Mouse (Mus musculus) kidney, postnatal 36 days (tissue): ENCODE data around the gene Ttll8.

ENCODE experiments used
- DNase-seq, 2 experiments: peaks; one replicate each; pipeline ENCODE4 v3.0.0; 2021 to 2022; ENCODE audit warnings: mixed read lengths in 2 of 2

Gene Ttll8

DNA sequence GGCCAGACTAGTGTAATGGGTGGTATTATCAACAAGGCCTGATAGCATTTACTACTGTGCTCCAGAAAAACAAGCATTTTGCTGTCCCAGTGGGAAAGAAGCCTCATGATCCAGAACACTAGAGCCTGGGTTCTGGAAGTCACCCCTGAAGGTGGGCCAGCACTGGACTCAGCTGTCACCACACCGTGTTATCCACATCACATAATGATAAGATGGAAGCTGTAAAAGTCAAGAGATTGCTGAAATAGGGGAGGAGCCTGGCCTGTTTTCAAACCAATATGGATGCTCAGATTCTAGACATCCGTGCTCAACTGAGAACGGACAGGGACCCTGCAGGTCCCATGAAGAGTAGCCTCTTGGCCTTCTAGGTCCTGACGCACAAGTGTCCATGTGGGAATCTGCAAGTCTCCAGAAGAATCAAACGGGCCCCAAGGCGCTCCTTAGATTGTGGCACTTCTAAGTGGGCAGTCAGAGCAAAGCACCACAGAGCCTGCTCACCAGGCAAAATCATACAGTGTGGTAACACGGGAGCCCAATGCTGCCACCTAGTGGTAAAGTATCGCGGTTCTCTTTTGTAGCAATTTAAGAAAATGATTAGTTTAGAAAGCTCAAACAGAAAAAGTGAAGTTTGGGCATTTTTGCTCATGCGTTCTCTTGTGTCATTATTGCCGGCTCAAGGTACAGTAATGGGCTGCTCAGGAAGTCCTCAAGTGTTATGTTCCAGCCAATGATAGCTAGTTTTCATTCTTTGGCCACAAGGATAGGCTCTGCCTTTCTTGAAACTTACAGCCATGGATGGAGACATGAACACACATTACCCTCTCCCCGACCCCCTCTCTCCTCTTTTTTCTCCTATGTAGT is 32.9 kb downstream of the Ttll8 start:
- peak; percentile 87 to 89 for DNase-seq

DNA sequence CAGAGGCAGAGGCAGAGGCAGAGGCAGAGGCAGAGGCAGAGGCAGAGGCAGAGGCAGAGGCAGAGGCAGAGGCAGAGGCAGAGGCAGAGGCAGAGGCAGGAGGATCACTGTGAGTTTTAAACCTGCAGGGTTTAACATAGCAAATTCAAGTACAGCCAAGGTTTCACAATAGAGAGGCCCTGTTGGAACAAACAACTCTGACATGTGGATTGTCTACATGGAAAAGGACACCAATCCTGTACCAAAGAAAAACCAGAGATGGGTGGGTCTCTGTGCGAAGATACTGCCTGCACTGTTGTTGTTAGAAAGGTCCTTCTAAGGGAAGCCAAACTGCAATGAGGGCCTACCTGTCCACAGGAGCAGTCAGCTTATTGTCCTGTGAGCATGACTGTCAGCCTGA is 34.2 kb downstream of the Ttll8 start:
- no peak for DNase-seq

DNA sequence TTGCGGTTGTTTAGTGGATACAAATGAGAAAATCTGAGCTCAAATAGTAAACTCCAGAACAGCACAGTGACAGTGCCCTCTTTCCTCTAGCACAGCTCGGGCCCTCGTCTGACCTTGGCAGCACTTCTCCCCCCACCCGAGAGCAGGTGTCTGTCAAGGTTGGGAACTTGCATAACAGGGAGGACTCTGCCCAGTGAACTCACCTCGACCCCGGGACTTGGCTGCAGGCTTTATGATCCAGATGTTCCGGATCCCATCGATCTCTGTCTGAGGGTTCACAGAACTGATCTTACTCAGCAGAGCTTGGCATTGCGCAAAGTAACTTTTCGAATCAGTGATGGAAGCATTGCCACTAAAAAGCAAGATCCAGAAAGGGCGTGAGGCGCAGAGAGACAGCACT is 34.9 kb downstream of the Ttll8 start:
- DNase-seq = peak; percentile 86 to 94

DNA sequence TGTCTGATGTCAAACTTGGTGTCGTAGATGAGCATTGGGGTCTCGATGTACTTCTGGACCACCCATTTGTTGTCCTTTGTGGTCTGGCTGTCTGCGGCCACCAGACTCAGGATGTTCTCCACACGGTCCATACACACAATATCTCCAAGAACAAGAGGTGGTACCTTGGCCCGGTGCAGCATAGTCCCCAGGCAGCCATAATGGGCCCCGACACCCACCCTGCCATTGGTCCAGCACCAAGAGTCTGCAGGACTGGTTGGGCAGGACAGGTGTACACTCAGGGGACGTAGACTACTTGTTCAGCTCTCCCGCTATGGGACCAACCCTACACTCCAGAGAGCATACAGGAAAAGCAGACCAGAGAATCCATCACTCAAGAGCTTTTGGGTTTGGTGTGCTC is 37.1 kb downstream of the Ttll8 start:
- no peak for DNase-seq

DNA sequence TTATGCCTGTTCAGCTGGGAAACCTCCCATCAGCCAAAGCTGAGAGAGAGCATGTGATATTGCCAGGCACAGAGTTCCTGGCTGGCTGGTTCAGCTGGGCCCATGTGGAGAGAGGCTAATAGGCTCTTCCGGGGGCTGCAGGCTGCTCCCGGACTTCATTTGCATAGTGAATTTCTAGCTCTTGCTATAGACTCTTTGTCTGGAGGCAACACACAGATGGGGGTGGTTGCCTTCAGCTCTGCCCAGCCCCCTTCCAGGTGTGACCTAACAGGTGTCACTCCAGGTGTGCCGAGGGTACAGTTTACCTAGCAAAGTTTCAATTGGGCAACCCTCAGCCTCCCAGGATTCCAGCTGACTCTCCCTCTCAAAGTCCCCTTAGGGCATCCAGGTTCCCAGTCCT is 37.9 kb downstream of the Ttll8 start:
- no peak for DNase-seq

DNA sequence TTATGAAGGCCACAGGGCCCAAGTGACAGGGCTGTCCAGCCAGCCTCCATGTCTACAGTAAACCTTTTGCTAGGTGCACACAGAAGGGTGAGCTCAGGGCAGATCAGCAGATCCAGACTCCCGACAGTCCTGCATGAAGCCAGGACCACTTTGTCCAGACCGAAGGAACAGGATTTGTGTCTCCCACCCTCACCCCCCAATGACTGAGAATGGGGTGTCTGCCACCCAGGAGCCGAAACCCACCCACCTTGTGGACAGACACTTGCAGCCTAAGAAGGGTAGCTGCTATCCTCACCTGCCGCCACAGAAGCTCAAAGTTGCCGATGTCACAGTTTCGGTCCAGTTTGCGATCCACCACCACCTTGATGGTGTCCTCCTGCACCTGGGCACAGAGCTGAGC is 39.2 kb downstream of the Ttll8 start:
- no peak for DNase-seq

DNA sequence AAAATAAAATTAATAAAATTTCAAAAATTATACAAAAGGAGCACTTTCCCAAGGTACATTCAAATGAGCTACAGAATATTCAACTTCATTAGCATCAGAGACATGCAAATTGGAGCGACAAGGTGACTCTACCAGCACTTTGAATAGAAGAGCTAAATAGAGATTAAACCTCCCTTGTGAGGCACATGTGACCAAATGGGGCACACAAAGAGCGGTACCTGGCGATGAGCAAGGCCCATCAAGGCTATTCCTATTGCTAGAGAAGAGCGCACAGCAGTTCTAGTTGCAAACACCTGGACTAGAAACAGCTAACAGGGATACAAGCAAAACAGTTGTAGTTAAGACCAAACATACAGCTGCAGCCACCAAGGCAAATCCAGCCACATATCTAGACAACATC is 47.9 kb downstream of the Ttll8 start:
- DNase-seq = no peak

DNA sequence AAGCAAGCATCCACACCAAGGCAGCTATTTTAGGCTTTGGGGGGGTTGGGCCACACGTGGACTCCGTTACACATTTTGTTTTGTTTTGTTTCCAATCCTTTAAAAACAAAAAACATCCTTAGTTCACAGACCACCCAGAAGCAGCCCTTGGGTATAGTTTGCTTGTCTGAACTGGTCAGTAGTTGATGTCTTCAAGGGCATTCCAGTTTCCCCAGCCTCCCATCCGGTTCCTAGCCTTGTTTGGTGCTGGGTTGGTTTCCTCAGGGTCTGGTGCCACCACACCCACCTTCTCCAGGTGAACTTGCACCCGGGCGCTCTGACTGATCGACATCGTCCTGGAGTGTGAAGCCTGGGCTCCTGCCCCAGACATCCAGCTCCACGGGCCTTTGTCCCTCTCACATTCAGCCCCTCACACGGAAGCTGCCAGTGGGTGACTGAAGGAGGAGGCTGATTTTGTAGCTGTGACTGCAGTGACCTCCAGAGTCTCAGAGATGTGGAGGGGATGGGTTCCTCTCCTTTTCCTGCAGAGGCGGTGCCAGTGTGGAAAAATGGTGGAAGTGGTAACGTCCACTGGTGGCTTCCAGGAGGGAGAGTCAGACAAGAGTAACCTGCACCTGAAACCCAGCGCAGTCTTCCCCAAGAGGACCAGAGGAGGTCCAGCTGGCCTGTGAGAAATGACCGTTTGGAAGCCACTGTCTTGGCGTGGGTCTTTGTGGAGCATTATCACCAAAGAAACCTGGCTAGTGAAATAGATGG is 50.0 kb downstream of the Ttll8 start:
- no peak for DNase-seq

DNA sequence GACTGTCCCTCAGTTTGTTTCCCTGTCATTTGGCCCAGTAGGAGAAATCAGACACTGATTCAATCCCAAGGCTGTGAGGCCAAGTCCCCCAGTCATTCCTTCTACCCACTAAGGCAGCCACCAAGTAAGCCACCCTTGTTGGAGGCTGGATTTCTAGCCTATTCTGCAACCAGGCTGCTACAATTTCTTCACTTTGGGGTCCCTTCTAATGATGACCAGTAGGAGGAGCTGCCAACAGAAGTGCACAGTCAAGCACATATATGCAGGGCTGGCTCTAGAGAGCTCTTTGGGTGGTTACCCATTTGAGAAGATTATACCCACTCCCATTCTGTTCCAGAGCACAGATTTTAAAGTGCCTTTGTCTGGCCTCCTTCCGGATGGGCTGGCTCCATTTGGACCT is 51.1 kb downstream of the Ttll8 start:
- DNase-seq = no peak

DNA sequence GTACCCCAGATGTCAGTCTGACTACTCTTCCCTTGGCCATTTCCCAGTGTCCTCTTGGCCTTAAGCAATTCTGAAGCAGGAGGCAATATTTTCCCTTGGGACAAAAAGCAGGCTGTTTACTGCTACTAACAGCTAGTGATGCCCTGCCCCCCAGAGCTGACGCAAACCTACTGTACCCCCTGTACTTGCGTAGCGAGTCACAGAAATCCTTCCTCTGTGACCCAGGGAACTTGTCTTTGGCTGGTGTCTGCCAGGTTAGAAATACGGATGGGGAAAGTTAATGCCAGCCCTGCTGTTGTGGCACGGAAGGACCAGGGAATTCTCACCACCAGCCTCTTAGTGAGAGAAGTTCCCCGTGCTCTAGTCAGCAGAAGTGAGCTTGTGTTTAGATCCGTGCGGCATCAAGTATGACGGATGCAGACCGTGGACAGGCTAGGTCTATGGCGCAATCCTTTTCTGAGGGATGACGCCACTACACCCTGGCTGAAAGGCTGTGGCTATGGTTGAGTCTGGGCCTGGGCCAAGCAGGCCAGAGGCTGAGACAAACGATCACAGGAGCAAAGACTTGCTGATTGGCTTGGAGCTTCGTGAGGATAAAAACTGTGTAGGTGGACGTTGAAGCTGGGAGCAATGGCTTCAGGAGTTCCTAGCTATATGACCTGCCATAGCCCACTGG is 51.9 kb downstream of the Ttll8 start:
- DNase-seq = no peak

DNA sequence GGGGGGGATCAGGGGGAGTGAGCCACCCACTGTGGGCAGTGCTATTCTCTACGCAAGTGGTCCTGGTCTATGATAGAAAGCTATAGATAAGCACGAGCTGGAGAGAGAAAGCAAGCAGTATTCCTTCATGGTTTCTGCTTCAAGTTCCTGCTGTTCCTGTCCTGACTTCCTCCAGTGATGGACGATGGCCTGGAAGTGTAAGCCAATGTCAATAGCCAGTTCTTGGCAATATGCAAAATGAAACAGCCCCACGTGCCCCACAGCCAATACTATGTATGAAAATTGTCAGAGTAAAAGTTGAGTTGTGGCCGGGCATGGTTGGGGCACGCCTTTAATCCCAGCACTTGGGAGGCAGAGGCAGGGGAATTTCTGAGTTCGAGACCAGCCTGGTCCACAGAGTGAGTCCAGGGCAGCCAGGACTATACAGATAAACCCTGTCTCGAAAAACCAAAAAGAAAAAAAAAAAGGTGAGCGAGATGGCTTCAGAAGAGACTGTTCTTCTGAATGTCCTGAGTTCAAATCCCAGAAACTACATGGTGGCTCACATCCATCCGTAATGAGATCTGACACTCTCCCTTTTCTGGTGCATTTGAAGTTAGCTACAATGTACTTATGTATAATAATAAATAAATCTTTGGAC is 57.8 kb downstream of the Ttll8 start:
- no peak for DNase-seq

DNA sequence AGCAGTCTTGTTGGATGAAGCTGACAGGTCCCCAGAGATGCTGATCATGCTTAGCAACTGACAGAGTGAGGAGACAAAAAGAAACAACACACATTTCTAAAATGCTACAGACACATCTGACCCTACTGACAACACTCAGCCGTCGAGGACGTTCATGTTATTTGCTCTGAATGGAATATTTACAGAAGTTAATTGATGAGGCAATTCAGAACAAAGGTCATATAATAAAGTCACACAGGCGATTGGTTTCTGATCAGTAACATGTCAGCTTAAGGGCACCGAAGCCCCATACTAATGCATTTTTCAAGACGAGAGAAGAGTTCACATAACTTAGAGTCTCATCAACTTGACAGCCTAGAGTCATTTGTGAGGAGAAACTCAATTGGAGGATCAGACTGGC is 58.3 kb downstream of the Ttll8 start:
- DNase-seq = no peak

DNA sequence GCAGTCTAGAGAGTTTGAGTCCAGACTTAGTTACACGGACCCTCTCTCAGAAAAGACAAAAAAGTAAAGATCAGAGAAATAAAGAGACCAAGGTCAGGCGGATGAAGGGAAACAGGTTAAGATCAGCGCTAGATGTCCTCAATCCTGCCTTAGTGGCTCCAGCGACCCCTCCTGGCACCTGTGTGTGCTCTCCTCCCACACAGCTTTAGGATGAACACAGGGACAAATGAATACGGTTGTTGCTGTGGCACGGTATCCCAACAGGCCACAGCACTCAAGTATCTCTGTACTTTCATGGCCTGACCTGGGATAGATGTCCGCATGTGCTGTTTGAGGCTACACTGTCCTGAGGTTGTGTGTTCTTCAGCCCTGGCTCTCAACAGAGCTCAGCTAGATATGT is 59.1 kb downstream of the Ttll8 start:
- no peak for DNase-seq

DNA sequence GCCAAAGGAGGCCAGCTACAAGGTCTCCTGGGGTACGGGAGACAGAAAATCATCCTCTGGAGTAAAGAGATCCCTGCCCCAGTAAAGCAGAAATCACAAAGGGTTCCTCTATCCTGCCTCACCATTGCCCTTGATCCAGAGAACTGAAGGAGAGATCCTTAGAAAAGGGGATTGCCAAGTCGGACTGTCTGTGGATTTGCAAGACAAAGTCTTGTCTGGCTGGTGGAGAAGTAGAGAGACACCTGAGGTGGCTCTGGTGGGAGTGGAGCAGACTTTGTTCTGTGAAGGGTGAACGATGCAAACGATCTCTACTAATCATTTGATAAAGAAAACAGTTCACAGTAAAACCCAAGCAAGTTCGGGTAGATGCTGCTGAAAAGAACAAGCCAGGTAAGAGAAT is 61.3 kb downstream of the Ttll8 start:
- no peak for DNase-seq

DNA sequence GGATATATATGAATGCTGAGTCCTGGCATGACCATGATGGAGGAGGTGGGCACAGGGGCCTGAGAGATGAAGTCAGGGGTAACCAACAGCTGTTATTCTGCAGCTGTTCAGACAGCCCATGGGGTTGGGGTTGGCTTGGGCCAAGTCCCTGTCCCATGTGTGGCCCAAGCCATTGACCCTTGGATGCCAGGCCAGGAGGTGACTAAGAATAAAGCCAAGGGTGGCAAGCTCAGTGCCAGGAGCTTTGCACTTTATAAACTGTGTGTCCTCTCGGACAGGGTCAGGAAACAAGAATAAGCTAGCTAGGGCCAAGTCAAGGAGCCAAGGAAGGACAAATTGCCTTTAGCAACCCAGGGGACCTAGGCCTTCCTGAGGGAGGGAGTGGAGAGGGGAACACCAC is 62.0 kb downstream of the Ttll8 start:
- DNase-seq = peak; percentile 58 to 63

DNA sequence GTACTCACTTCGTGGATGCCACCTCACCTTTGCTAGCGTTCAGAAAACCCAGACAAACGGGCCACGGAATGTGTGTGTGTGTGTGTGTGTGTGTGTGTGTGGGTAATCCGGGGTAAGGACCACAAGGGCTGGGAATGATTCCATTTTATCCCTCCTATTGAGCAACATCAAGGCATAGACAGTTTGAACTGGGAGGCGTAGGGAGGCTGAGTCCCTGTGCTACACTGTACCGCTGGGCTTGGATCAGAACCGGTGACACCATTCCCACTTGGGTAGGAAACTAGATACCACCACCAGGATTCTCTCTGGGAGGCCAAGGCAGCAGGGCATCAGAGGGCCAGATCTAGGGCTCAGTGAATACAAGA is 62.6 kb downstream of the Ttll8 start:
- DNase-seq = no peak

DNA sequence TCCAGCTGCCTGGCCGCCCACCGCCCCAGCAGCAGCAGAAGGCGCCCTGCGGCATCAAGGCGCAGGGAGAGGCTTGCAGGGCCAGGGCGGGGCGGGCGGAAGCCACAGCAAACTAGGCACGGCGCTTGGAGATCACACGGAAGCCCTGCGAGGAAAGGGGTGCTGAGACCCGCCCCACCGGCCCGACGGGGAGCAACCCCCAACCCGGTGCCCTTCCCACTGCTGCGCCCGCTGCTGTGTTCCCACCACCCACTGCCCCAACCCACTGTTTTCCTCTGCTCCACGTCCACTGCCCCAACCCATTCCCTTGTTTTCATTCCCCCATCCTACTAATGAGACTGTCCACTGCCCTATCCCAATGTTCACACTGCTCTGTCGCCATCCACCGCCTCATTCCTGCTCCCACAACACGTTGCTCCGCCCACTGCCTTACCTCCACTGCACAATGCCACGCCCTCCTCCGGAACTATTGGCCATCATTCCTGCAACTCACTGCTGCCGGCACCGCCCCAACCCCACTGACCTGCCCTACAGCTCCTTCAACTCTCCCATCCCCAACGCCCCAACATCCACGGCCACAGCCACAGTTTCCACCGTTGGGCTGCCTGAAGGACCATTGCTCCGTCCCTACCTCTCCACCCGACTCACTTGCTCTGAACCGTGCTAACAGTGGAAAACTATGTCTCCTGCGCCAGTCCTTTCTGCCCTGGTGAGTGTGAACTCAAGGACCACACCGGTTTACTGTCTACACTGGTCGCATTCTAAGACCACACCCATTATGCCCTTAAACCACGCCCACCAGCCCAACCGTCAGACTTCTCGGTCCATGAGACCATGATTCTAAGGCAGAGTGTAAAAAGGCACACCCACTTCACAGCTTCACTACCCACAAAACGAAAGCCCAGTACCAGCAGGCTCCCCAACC is 63.2 kb downstream of the Ttll8 start:
- DNase-seq = peak; percentile 94

DNA sequence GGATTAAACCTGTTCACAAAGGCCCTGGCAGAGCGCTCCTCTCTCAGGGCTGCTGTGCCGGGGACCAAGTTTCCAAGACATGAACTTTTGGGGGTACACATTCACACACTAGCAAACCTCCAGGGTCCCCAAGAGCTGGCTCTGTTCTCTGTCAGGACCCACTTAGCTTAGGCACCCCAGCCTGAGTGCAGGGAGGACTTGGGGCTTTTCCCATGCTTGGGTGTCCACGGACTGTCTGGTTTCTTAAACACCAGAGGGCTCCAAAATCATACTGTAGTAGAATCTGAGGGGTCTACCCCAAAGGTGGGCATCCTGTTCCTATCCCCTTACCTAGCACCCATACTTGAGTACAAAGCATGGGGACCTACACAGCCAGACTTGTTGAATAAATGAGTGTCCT is 64.2 kb downstream of the Ttll8 start:
- DNase-seq = no peak

DNA sequence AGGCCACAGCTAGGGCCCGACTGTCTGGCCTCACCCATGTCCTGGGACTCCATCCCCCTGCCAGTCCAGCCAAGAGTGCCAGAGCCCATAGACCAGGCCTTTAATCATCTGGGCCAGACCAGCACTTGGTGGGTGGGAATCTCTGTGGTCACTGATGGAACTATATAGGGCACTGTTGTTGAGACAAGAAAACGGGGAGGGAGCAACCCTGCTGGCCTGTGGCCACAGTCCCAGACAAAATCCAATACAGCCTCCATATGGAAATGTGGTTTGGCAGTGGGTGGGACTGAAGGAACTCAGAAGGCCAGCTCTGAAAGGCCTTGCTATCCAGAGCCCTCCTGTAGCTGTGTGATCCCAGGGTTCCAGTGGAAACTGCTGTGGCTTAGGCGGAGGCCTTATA is 65.2 kb downstream of the Ttll8 start:
- no peak for DNase-seq

DNA sequence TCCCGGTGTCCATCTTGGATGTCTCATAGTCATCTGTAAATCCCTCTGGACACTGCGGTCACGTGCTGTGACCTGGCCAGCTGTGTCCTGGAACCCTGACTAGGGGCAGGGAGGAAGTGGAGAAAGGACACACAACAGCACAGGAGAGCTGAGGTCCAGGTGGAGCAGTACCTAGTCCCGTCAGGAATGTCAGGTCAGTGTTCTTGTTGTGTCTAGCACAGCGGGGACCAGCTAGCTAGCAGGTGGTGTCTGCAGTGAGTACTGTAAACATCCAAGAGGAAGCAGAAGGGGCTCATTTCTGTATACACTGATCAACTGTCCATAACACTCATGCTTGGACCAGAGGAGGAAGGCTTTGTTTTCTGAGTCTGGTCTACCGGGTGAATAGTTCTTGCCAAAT is 68.8 kb downstream of the Ttll8 start:
- DNase-seq = no peak

DNA sequence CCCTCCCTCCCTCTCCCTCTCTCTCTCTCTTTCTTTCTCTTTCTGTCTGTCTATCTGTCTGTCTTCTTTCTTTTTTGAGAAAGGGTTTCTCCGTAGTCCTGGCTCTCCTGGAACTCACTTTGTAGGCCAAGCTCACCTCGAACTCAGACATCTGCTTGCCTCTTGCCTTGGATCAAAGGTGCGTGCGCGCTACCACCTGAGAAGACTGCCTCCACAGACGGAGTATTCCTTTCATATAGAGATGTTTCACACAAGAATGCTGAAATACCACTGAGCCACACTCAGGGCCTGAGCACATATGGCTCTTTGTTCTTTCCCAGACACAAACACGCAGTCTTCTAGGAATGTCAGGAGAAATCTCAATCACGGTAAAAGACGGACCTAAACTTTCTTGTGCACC is 70.9 kb downstream of the Ttll8 start:
- no peak for DNase-seq

DNA sequence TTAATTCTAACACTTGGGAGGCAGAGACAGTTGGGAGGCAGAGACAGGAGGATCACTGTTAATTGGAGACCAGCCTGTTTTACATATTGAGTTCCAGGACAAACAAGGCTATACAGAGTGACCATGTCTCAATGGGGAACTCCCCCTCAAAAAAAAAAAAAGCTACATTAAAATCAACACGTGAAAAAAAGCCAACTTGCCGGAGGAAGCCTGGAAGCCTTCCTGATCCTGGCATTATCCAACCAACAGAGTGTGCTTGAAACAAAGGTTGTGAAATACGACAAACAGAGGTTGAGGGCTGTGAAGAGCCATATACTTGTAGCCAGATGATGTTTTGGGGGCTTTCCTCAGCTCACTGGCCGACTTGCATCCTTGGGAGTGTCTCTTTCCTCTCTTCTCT is 71.4 kb downstream of the Ttll8 start:
- DNase-seq = no peak
